Mouse (Mus musculus): ENCODE data around the gene Slc35b4. TPM values are rescaled to one million over a fixed set of nuclear protein-coding genes. Genes with fewer than 3 reads are reported as not detected.
A peak's percentile ranks its signal among the peaks of the same experiment; 100 is the strongest.

The Slc35b4 gene
- polyA plus RNA-seq, 1 experiment from 2014 or later = 36.0 TPM

DNA sequence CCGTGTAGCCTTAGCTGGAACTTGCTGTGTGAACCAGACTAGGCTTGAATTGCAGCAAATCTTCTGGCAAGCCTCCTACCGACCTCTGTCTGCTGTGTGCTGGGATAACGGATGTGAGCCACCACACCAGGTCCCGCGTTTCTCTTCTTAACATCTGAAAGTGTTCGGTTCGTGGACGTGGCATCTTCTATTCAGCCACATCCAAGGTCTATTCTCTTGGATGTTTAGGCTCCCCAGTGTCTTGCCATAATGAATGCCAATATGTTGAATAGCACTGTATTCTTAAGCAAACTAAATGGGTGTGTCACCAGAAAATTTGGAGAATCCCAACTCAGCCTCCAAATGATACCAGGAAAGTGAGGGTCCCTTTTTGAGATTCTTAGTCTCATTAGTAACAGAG lies 14.5 kb upstream of the Slc35b4 start:
- H3K4me2 ChIP-seq (ENCODE audit: low read depth, low read length) = no peak overlapping the region
- H3K36me3 ChIP-seq (ENCODE audit: control insufficient read depth, insufficient read depth) = no peaks in the 10 kb centered on the region
- H3K9ac ChIP-seq (ENCODE audit: low read length) = no peak overlapping the region
- no peaks in the 10 kb centered on the region; the same call in 1 of the 2 replicates for H3K4me1 ChIP-seq (ENCODE audit: control insufficient read depth, insufficient read depth, low read length)
- no peak for ATAC-seq (replicated peaks; ENCODE audit: extremely low read depth, insufficient read depth, low FRiP score)
- no peak overlapping the region for H3K27ac ChIP-seq (ENCODE audit: low read length)
- H3K4me3 ChIP-seq (ENCODE audit: low read length) = no peak overlapping the region
- peaks cover 3% of the 10 kb centered on the region; the same call in 1 of the 2 replicates for H3K9me3 ChIP-seq (replicated peaks; ENCODE audit: control insufficient read depth, low read length)
- WGBS = 91% methylated on average over 8 of the region's 8 CpGs
- no peaks in the 10 kb centered on the region for H3K27me3 ChIP-seq (ENCODE audit: control insufficient read depth, insufficient read depth, low read length)

GRCm38 (mm10) chr6:34189494-34189893 lies 12.6 kb upstream of the Slc35b4 start:
- no peak for ATAC-seq (replicated peaks; ENCODE audit: extremely low read depth, insufficient read depth, low FRiP score)
- H3K27me3 ChIP-seq (ENCODE audit: control insufficient read depth, insufficient read depth, low read length) = no peaks in the 10 kb centered on the region
- WGBS = 81% methylated on average over 3 of the region's 3 CpGs
- H3K36me3 ChIP-seq (ENCODE audit: control insufficient read depth, insufficient read depth) = no peaks in the 10 kb centered on the region
- H3K4me3 ChIP-seq (ENCODE audit: low read length) = no peak overlapping the region
- no peak overlapping the region for H3K27ac ChIP-seq (ENCODE audit: low read length)
- H3K9ac ChIP-seq (ENCODE audit: low read length) = no peak overlapping the region
- no peak overlapping the region for H3K4me2 ChIP-seq (ENCODE audit: low read depth, low read length)
- H3K4me1 ChIP-seq (ENCODE audit: control insufficient read depth, insufficient read depth, low read length) = no peaks in the 10 kb centered on the region; the same call in 1 of the 2 replicates
- H3K9me3 ChIP-seq (replicated peaks; ENCODE audit: control insufficient read depth, low read length) = no peaks in the 10 kb centered on the region

DNA sequence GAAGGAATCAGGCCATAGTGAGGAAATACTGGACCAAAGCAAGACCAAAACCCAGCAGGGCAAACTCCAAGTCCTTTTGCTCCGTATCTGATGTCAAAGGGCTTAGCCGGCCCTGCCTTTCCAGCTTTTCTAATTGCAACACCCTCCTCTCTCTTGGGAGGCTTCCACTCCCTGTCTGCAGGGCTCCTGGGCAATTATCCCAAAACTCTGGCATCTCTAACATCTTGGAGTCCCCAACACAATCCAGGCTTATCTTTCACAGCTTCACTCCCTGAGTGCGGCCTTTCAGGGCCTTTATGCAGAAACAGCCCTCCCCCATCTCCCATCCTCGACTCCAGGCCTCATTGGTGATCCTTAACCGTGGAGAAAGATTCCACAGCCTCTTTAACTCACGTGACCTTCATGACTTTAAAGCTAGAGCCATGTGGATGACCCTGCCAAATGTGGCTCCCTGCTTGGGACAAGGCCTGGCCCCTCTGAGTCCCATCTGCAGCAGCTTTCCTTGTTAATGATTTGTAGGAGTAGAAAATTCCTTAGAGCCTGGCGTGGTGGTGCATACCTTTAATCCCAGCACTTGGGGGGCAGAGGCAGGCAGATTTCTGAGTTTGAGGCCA lies 11.2 kb upstream of the Slc35b4 start:
- no peak overlapping the region for H3K9ac ChIP-seq (ENCODE audit: low read length)
- H3K4me2 ChIP-seq (ENCODE audit: low read depth, low read length) = no peak overlapping the region
- no peak for ATAC-seq (replicated peaks; ENCODE audit: extremely low read depth, insufficient read depth, low FRiP score)
- H3K27ac ChIP-seq (ENCODE audit: low read length) = no peak overlapping the region
- H3K36me3 ChIP-seq (ENCODE audit: control insufficient read depth, insufficient read depth) = no peaks in the 10 kb centered on the region
- H3K4me1 ChIP-seq (ENCODE audit: control insufficient read depth, insufficient read depth, low read length) = no peaks in the 10 kb centered on the region; the same call in 1 of the 2 replicates
- H3K4me3 ChIP-seq (ENCODE audit: low read length) = no peak overlapping the region
- WGBS = 39% methylated on average over 7 of the region's 7 CpGs
- no peaks in the 10 kb centered on the region for H3K9me3 ChIP-seq (replicated peaks; ENCODE audit: control insufficient read depth, low read length)
- H3K27me3 ChIP-seq (ENCODE audit: control insufficient read depth, insufficient read depth, low read length) = no peaks in the 10 kb centered on the region

- no peaks in the 10 kb centered on the region for H3K27me3 ChIP-seq (ENCODE audit: control insufficient read depth, insufficient read depth, low read length)
- no peak overlapping the region for H3K4me3 ChIP-seq (ENCODE audit: low read length)
- WGBS = 56% methylated on average over 2 of the region's 2 CpGs
- no peaks in the 10 kb centered on the region for H3K36me3 ChIP-seq (ENCODE audit: control insufficient read depth, insufficient read depth)
- no peak overlapping the region for H3K27ac ChIP-seq (ENCODE audit: low read length)
- H3K4me1 ChIP-seq (ENCODE audit: control insufficient read depth, insufficient read depth, low read length) = no peaks in the 10 kb centered on the region; the same call in 1 of the 2 replicates
- ATAC-seq (replicated peaks; ENCODE audit: extremely low read depth, insufficient read depth, low FRiP score) = no peak
- no peak overlapping the region for H3K4me2 ChIP-seq (ENCODE audit: low read depth, low read length)
- no peaks in the 10 kb centered on the region for H3K9me3 ChIP-seq (replicated peaks; ENCODE audit: control insufficient read depth, low read length)
- H3K9ac ChIP-seq (ENCODE audit: low read length) = no peak overlapping the region
Measured at GRCm38 (mm10) chr6:34187273-34187863, 10.5 kb upstream of the Slc35b4 start.

- no peaks in the 10 kb centered on the region; the same call in 1 of the 2 replicates for H3K4me1 ChIP-seq (ENCODE audit: control insufficient read depth, insufficient read depth, low read length)
- H3K36me3 ChIP-seq (ENCODE audit: control insufficient read depth, insufficient read depth) = no peaks in the 10 kb centered on the region
- no peak overlapping the region for H3K9ac ChIP-seq (ENCODE audit: low read length)
- no peak overlapping the region for H3K4me2 ChIP-seq (ENCODE audit: low read depth, low read length)
- no peak overlapping the region for H3K4me3 ChIP-seq (ENCODE audit: low read length)
- H3K27me3 ChIP-seq (ENCODE audit: control insufficient read depth, insufficient read depth, low read length) = no peaks in the 10 kb centered on the region
- H3K9me3 ChIP-seq (replicated peaks; ENCODE audit: control insufficient read depth, low read length) = no peaks in the 10 kb centered on the region; the same call in 1 of the 2 replicates
- no peak for ATAC-seq (replicated peaks; ENCODE audit: extremely low read depth, insufficient read depth, low FRiP score)
- H3K27ac ChIP-seq (ENCODE audit: low read length) = no peak overlapping the region
- WGBS = 77% methylated on average over 3 of the region's 3 CpGs
Measured at GRCm38 (mm10) chr6:34183326-34183725, 6.4 kb upstream of the Slc35b4 start.

- peak; percentile 50; the same call in 1 of the 2 replicates for ATAC-seq (replicated peaks; ENCODE audit: extremely low read depth, insufficient read depth, low FRiP score)
- Histone ChIP-seq H3K4me2 (ENCODE audit: low read depth, low read length) (no peak overlapping the region), H3K9ac (ENCODE audit: low read length) (no peak overlapping the region), H3K4me1 (ENCODE audit: control insufficient read depth, insufficient read depth, low read length) (no peaks in the 10 kb centered on the region), H3K9me3 (replicated peaks; ENCODE audit: control insufficient read depth, low read length) (no peaks in the 10 kb centered on the region; the same call in 1 of the 2 replicates), H3K27me3 (ENCODE audit: control insufficient read depth, insufficient read depth, low read length) (no peaks in the 10 kb centered on the region), H3K27ac (ENCODE audit: low read length) (peak overlapping the region; percentile 71), H3K36me3 (ENCODE audit: control insufficient read depth, insufficient read depth) (no peaks in the 10 kb centered on the region), H3K4me3 (ENCODE audit: low read length) (no peak overlapping the region)
- WGBS = 47% methylated on average over 3 of the region's 3 CpGs
Measured at GRCm38 (mm10) chr6:34181961-34182360, 5.0 kb upstream of the Slc35b4 start.

GRCm38 (mm10) chr6:34179911-34180310 lies 3.0 kb upstream of the Slc35b4 start:
- H3K4me1 ChIP-seq (ENCODE audit: control insufficient read depth, insufficient read depth, low read length) = peaks cover 8% of the 10 kb centered on the region
- no peak overlapping the region for H3K4me3 ChIP-seq (ENCODE audit: low read length)
- H3K4me2 ChIP-seq (ENCODE audit: low read depth, low read length) = no peak overlapping the region
- 79% methylated on average over 4 of the region's 4 CpGs for WGBS
- H3K27ac ChIP-seq (ENCODE audit: low read length) = no peak overlapping the region
- H3K27me3 ChIP-seq (ENCODE audit: control insufficient read depth, insufficient read depth, low read length) = no peaks in the 10 kb centered on the region
- H3K36me3 ChIP-seq (ENCODE audit: control insufficient read depth, insufficient read depth) = no peaks in the 10 kb centered on the region
- no peak for ATAC-seq (replicated peaks; ENCODE audit: extremely low read depth, insufficient read depth, low FRiP score)
- H3K9ac ChIP-seq (ENCODE audit: low read length) = no peak overlapping the region
- no peaks in the 10 kb centered on the region; the same call in 1 of the 2 replicates for H3K9me3 ChIP-seq (replicated peaks; ENCODE audit: control insufficient read depth, low read length)

DNA sequence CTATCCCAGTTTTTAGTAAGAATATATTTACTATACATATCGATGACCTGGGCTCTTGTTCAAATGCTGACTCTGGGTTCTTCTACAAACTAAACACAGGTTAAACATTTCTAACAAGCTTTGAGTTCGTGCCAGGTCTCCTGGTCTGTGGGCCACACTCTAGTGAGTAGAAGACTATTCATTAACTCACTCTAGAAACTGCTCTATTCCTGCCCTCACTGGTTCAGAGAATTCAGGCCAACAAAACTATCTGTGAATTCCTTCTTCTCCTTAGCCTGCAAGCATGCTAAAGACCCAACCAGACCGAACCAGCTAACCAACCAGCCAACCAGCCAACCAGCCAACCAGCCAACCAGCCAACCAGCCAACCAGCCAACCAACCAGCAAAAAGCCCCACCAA lies 2.1 kb upstream of the Slc35b4 start:
- H3K27ac ChIP-seq (ENCODE audit: low read length) = no peak overlapping the region
- no peak for ATAC-seq (replicated peaks; ENCODE audit: extremely low read depth, insufficient read depth, low FRiP score)
- H3K4me2 ChIP-seq (ENCODE audit: low read depth, low read length) = no peak overlapping the region
- H3K4me1 ChIP-seq (ENCODE audit: control insufficient read depth, insufficient read depth, low read length) = peaks cover 8% of the 10 kb centered on the region
- H3K36me3 ChIP-seq (ENCODE audit: control insufficient read depth, insufficient read depth) = no peaks in the 10 kb centered on the region
- H3K9me3 ChIP-seq (replicated peaks; ENCODE audit: control insufficient read depth, low read length) = no peaks in the 10 kb centered on the region; the same call in 1 of the 2 replicates
- 75% methylated on average over 3 of the region's 3 CpGs for WGBS
- no peaks in the 10 kb centered on the region for H3K27me3 ChIP-seq (ENCODE audit: control insufficient read depth, insufficient read depth, low read length)
- no peak overlapping the region for H3K4me3 ChIP-seq (ENCODE audit: low read length)
- H3K9ac ChIP-seq (ENCODE audit: low read length) = no peak overlapping the region

- ATAC-seq (replicated peaks; ENCODE audit: extremely low read depth, insufficient read depth, low FRiP score) = peak; percentile 70
Measured at GRCm38 (mm10) chr6:34176111-34176863, 624 bp downstream of the Slc35b4 start.

More at GRCm38 (mm10) chr6:34176111-34176863, 624 bp downstream of the Slc35b4 start:
- no peaks in the 10 kb centered on the region for H3K36me3 ChIP-seq (ENCODE audit: control insufficient read depth, insufficient read depth)
- peak overlapping the region; percentile 82 for H3K27ac ChIP-seq (ENCODE audit: low read length)
- peak overlapping the region; percentile 85 for H3K4me3 ChIP-seq (ENCODE audit: low read length)
- no peaks in the 10 kb centered on the region; the same call in 1 of the 2 replicates for H3K9me3 ChIP-seq (replicated peaks; ENCODE audit: control insufficient read depth, low read length)
- peak overlapping the region; percentile 92 for H3K9ac ChIP-seq (ENCODE audit: low read length)
- no peaks in the 10 kb centered on the region for H3K27me3 ChIP-seq (ENCODE audit: control insufficient read depth, insufficient read depth, low read length)
- 2% methylated on average over 29 of the region's 29 CpGs for WGBS
- peak overlapping the region; percentile 82 for H3K4me2 ChIP-seq (ENCODE audit: low read depth, low read length)
- H3K4me1 ChIP-seq (ENCODE audit: control insufficient read depth, insufficient read depth, low read length) = peaks cover 16% of the 10 kb centered on the region

Data from heart, embryonic 16.5 days (tissue).